Mouse (Mus musculus): ENCODE data around the gene Stat2. TPM values are rescaled to one million over a fixed set of nuclear protein-coding genes. Genes with fewer than 3 reads are reported as not detected.

Gene Stat2
- polyA plus RNA-seq (2015; fragmentation: Nextera tagmentation; extraction: Ambion mirVana): 16.4 and 18.0 TPM in 2 replicates

- Histone ChIP-seq H3K9ac (ENCODE audit: low read depth, low read length) (peak within 1 kb of the TSS; percentile 81), H3K9me3 (ENCODE audit: control insufficient read depth, low read length) (no peaks in the 10 kb centered on the region), H3K4me3 (ENCODE audit: low read length) (peak within 1 kb of the TSS; percentile 75), H3K27ac (ENCODE audit: low read length) (peak within 1 kb of the TSS; percentile 73), H3K36me3 (ENCODE audit: control insufficient read depth, insufficient read depth, low read length) (no peaks in the 10 kb centered on the region), H3K4me2 (ENCODE audit: low read depth, low read length) (peak within 1 kb of the TSS; percentile 66), H3K27me3 (replicated peaks; ENCODE audit: control insufficient read depth, insufficient read depth, low read length) (no peaks in the 10 kb centered on the region), H3K4me1 (ENCODE audit: control insufficient read depth, insufficient read depth, low read length) (peaks cover 7% of the 10 kb centered on the region)
- ATAC-seq: peak; percentile 99
- under 1% methylated on average over 43 of the region's 43 CpGs for WGBS
Measured at GRCm38 (mm10) chr10:128270287-128270841, at the start of gene Stat2. Stat2 (plus strand) TSS chr10:128270559.

DNA sequence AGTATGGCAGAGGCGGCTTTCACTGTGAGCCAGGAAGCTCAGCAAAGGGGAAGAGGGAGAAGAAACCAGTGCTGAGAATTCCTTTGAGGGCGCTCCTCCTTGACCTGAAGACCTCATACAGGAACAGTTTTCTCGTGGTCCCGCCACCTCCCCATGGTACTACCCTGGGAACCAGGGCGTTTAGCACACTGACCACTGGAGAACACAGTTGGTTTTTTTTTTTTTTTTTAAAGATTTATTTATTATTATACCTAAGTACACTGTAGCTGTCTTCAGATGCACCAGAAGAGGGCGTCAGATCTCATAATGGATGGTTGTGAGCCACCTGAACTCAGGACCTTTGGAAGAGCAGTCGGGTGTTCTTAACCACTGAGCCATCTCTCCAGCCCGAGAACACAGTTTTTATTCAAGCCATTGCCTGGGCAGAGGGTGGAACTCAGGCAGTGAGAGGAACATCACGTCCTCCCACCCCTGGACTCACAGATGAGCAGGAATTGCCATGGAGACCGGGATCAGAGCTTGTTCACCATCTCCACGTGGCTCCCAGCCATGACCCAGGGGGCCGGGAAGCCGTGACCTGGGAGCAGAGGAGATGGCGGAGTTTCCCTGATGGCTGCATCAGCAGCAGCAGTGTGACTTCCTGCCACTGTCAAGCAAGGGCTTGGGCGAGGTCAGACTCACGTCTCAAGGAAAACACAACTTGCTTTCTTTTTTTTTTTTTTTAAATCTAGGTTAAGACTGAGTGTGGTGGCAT, 48.6 kb upstream of the Stat2 start:
- Histone ChIP-seq H3K4me3 (ENCODE audit: low read length) (no peak overlapping the region), H3K9ac (ENCODE audit: low read depth, low read length) (no peak overlapping the region), H3K9me3 (ENCODE audit: control insufficient read depth, low read length) (no peaks in the 10 kb centered on the region), H3K36me3 (ENCODE audit: control insufficient read depth, insufficient read depth, low read length) (no peaks in the 10 kb centered on the region), H3K4me2 (ENCODE audit: low read depth, low read length) (no peak overlapping the region), H3K27ac (ENCODE audit: low read length) (no peak overlapping the region), H3K27me3 (replicated peaks; ENCODE audit: control insufficient read depth, insufficient read depth, low read length) (no peaks in the 10 kb centered on the region), H3K4me1 (ENCODE audit: control insufficient read depth, insufficient read depth, low read length) (no peaks in the 10 kb centered on the region)
- no peak for ATAC-seq
- WGBS: 65% methylated on average over 16 of the region's 16 CpGs

DNA sequence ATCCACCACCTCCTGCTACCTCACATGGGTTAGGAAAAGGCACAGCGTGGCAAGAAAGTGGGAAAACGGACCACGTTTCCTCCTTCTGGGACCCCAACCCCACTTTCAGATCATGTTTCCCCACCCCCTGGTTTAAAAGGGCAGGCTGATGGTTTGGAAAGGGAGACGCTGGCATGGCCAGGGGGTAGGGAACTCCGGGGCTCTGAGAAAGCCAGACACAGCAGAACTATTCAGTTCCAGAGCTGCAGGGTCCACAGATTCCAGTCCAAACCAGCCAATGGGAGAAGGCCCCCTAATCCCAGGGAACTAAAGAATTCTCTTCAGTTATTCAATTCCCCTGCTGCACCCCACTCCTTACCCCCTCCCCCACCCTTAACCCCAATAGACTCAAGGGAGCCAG, 45.3 kb upstream of the Stat2 start:
- H3K9ac ChIP-seq (ENCODE audit: low read depth, low read length): no peak overlapping the region
- ATAC-seq: no peak
- H3K36me3 ChIP-seq (ENCODE audit: control insufficient read depth, insufficient read depth, low read length): no peaks in the 10 kb centered on the region
- no peaks in the 10 kb centered on the region for H3K27me3 ChIP-seq (replicated peaks; ENCODE audit: control insufficient read depth, insufficient read depth, low read length)
- no peak overlapping the region for H3K4me3 ChIP-seq (ENCODE audit: low read length)
- H3K9me3 ChIP-seq (ENCODE audit: control insufficient read depth, low read length): no peaks in the 10 kb centered on the region
- H3K4me1 ChIP-seq (ENCODE audit: control insufficient read depth, insufficient read depth, low read length): no peaks in the 10 kb centered on the region
- H3K4me2 ChIP-seq (ENCODE audit: low read depth, low read length): no peak overlapping the region
- WGBS: 58% methylated on average over 5 of the region's 5 CpGs
- H3K27ac ChIP-seq (ENCODE audit: low read length): no peak overlapping the region

- Histone ChIP-seq H3K4me1 (ENCODE audit: control insufficient read depth, insufficient read depth, low read length) (no peaks in the 10 kb centered on the region), H3K9me3 (ENCODE audit: control insufficient read depth, low read length) (no peaks in the 10 kb centered on the region), H3K4me3 (ENCODE audit: low read length) (no peak within 1 kb of the TSS), H3K9ac (ENCODE audit: low read depth, low read length) (no peak within 1 kb of the TSS), H3K36me3 (ENCODE audit: control insufficient read depth, insufficient read depth, low read length) (no peaks in the 10 kb centered on the region), H3K27me3 (replicated peaks; ENCODE audit: control insufficient read depth, insufficient read depth, low read length) (no peaks in the 10 kb centered on the region), H3K27ac (ENCODE audit: low read length) (no peak within 1 kb of the TSS), H3K4me2 (ENCODE audit: low read depth, low read length) (no peak within 1 kb of the TSS)
- 50% methylated on average over 4 of the region's 4 CpGs for WGBS
- no peak for ATAC-seq
Measured at GRCm38 (mm10) chr10:128225538-128225937, 44.8 kb upstream of the Stat2 start, which contains the start of gene Mip. Mip (plus strand) TSS chr10:128225838.

DNA sequence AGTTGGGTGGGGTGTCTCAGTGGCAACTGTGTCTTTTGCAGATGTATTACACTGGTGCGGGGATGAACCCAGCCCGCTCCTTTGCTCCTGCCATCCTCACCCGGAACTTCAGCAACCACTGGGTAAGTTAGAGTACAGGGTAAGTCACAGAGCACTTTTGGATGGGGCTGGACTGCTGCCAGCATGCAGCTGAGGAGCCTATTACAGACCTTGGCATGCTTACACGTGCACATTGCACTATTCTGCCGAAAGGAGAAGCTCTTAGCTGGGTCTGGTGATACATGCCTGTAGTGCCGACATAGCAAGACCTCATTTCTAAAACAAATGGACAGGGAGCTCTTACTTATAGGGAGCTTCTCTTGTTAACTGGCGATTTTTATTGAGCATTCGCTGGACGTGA, 42.8 kb upstream of the Stat2 start:
- no peaks in the 10 kb centered on the region for H3K27me3 ChIP-seq (replicated peaks; ENCODE audit: control insufficient read depth, insufficient read depth, low read length)
- WGBS: 78% methylated on average over 9 of the region's 9 CpGs
- no peak overlapping the region for H3K4me3 ChIP-seq (ENCODE audit: low read length)
- H3K9ac ChIP-seq (ENCODE audit: low read depth, low read length): no peak overlapping the region
- no peaks in the 10 kb centered on the region for H3K36me3 ChIP-seq (ENCODE audit: control insufficient read depth, insufficient read depth, low read length)
- ATAC-seq: no peak
- peaks cover 4% of the 10 kb centered on the region; the same call in 1 of the 2 replicates for H3K4me1 ChIP-seq (ENCODE audit: control insufficient read depth, insufficient read depth, low read length)
- H3K9me3 ChIP-seq (ENCODE audit: control insufficient read depth, low read length): no peaks in the 10 kb centered on the region
- no peak overlapping the region for H3K4me2 ChIP-seq (ENCODE audit: low read depth, low read length)
- no peak overlapping the region for H3K27ac ChIP-seq (ENCODE audit: low read length)

GRCm38 (mm10) chr10:128228009-128228408, 42.4 kb upstream of the Stat2 start:
- Histone ChIP-seq H3K27me3 (replicated peaks; ENCODE audit: control insufficient read depth, insufficient read depth, low read length) (no peaks in the 10 kb centered on the region), H3K9ac (ENCODE audit: low read depth, low read length) (no peak overlapping the region), H3K9me3 (ENCODE audit: control insufficient read depth, low read length) (no peaks in the 10 kb centered on the region), H3K36me3 (ENCODE audit: control insufficient read depth, insufficient read depth, low read length) (no peaks in the 10 kb centered on the region), H3K4me2 (ENCODE audit: low read depth, low read length) (no peak overlapping the region), H3K4me1 (ENCODE audit: control insufficient read depth, insufficient read depth, low read length) (peaks cover 4% of the 10 kb centered on the region), H3K4me3 (ENCODE audit: low read length) (no peak overlapping the region), H3K27ac (ENCODE audit: low read length) (no peak overlapping the region)
- ATAC-seq: no peak
- 89% methylated on average over 8 of the region's 8 CpGs for WGBS

DNA sequence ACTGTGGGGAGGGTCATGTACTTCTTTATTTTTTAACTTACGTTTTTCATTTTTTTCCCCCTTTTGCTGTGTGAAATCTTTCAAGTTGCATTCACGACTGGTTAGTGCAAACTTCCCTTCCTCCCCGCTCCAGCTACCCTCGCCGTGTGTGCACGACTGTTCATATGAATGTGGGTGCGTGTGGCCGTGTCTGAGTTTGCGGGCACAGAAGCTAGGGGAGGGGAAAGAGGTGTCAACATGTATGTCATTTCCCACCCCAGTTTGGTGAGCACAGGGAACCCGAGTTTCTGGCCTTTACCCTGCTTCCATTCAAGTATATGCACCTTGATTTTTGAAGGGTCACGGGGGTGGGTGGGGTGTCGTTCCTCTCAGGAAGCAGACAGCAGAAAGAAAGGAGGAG, 39.8 kb upstream of the Stat2 start:
- H3K9me3 ChIP-seq (ENCODE audit: control insufficient read depth, low read length): no peaks in the 10 kb centered on the region
- peaks cover 4% of the 10 kb centered on the region for H3K4me1 ChIP-seq (ENCODE audit: control insufficient read depth, insufficient read depth, low read length)
- H3K36me3 ChIP-seq (ENCODE audit: control insufficient read depth, insufficient read depth, low read length): no peaks in the 10 kb centered on the region
- 76% methylated on average over 12 of the region's 12 CpGs for WGBS
- H3K27me3 ChIP-seq (replicated peaks; ENCODE audit: control insufficient read depth, insufficient read depth, low read length): no peaks in the 10 kb centered on the region
- no peak overlapping the region for H3K9ac ChIP-seq (ENCODE audit: low read depth, low read length)
- H3K27ac ChIP-seq (ENCODE audit: low read length): no peak overlapping the region
- ATAC-seq: no peak
- H3K4me3 ChIP-seq (ENCODE audit: low read length): no peak overlapping the region
- H3K4me2 ChIP-seq (ENCODE audit: low read depth, low read length): no peak overlapping the region

GRCm38 (mm10) chr10:128231146-128231545, 39.2 kb upstream of the Stat2 start:
- no peaks in the 10 kb centered on the region for H3K27me3 ChIP-seq (replicated peaks; ENCODE audit: control insufficient read depth, insufficient read depth, low read length)
- WGBS: 11% methylated on average over 5 of the region's 5 CpGs
- no peaks in the 10 kb centered on the region for H3K9me3 ChIP-seq (ENCODE audit: control insufficient read depth, low read length)
- ATAC-seq: no peak
- H3K27ac ChIP-seq (ENCODE audit: low read length): peak overlapping the region; percentile 96; the same call in 1 of the 2 replicates
- peaks cover 4% of the 10 kb centered on the region for H3K4me1 ChIP-seq (ENCODE audit: control insufficient read depth, insufficient read depth, low read length)
- no peaks in the 10 kb centered on the region for H3K36me3 ChIP-seq (ENCODE audit: control insufficient read depth, insufficient read depth, low read length)
- H3K4me3 ChIP-seq (ENCODE audit: low read length): peak overlapping the region; percentile 81
- peak overlapping the region; percentile 83; the same call in 1 of the 2 replicates for H3K9ac ChIP-seq (ENCODE audit: low read depth, low read length)
- peak overlapping the region; percentile 72 for H3K4me2 ChIP-seq (ENCODE audit: low read depth, low read length)

- peak; percentile 96 for ATAC-seq
- no peaks in the 10 kb centered on the region for H3K27me3 ChIP-seq (replicated peaks; ENCODE audit: control insufficient read depth, insufficient read depth, low read length)
- peak within 1 kb of the TSS; percentile 81 for H3K4me3 ChIP-seq (ENCODE audit: low read length)
- peaks cover 4% of the 10 kb centered on the region for H3K4me1 ChIP-seq (ENCODE audit: control insufficient read depth, insufficient read depth, low read length)
- H3K27ac ChIP-seq (ENCODE audit: low read length): peak within 1 kb of the TSS; percentile 96
- peak within 1 kb of the TSS; percentile 83 for H3K9ac ChIP-seq (ENCODE audit: low read depth, low read length)
- WGBS: under 1% methylated on average over 51 of the region's 58 CpGs
- no peaks in the 10 kb centered on the region for H3K9me3 ChIP-seq (ENCODE audit: control insufficient read depth, low read length)
- peak within 1 kb of the TSS; percentile 72 for H3K4me2 ChIP-seq (ENCODE audit: low read depth, low read length)
- H3K36me3 ChIP-seq (ENCODE audit: control insufficient read depth, insufficient read depth, low read length): no peaks in the 10 kb centered on the region
Measured at GRCm38 (mm10) chr10:128231697-128232419, 38.5 kb upstream of the Stat2 start, which contains the start of gene Timeless. Timeless (plus strand) TSS chr10:128232065.
